Mouse (Mus musculus): ENCODE measurements around the gene Hnrnpa1. TPM values are rescaled to one million over a fixed set of nuclear protein-coding genes. Genes with fewer than 3 reads are reported as not detected.
A peak's percentile ranks its signal among the peaks of the same experiment; 100 is the strongest.
"Not testable (repeated sequence)": the region's sequence is repeated elsewhere in the genome, so short reads cannot be mapped to it uniquely, and the experiment has no call there.

Gene Hnrnpa1
- polyA plus RNA-seq, 1 experiment from 2014 or later = 784 TPM

DNA sequence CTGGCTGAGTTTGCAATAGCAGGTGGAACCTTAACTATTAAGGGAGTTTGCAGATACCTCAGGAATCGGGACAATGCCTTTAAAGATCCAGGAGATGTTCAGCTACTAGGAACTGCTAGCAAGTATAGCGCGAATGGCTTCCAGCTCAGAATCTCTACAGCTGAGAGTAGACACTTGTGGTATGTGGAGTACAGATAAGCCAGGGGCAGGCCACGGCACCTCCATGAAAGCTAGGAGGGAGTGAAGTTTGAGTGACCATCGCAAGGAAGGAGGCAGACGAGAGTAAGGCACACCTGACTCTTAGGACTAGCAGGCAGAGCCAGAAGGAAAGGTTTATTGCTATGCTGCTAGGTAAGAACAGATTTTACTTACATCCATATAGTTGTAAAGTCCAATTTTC is 5.4 kb downstream of the Hnrnpa1 start:
- ATAC-seq (ENCODE audit: low read depth) = no peak

GRCm38 (mm10) chr15:103247078-103247781 is 7.0 kb downstream of the Hnrnpa1 start:
- H3K27me3 ChIP-seq = no peaks in the 10 kb centered on the region
- no peaks in the 10 kb centered on the region for H3K9me3 ChIP-seq
- WGBS = 91% methylated on average over 9 of the region's 9 CpGs
- peaks cover 28% of the 10 kb centered on the region for H3K4me1 ChIP-seq (replicated peaks)
- no peak overlapping the region for H3K4me2 ChIP-seq
- peaks cover 65% of the 10 kb centered on the region for H3K36me3 ChIP-seq
- H3K9ac ChIP-seq = no peak overlapping the region
- H3K27ac ChIP-seq (replicated peaks) = no peak overlapping the region
- no peak for ATAC-seq (ENCODE audit: low read depth)
- no peak overlapping the region for H3K4me3 ChIP-seq

More for the DNA sequence above, 5.4 kb downstream of the Hnrnpa1 start:
- Histone ChIP-seq H3K9ac (no peak overlapping the region), H3K4me1 (replicated peaks) (peaks cover 38% of the 10 kb centered on the region), H3K4me3 (no peak overlapping the region), H3K4me2 (no peak overlapping the region), H3K36me3 (peaks cover 75% of the 10 kb centered on the region), H3K9me3 (no peaks in the 10 kb centered on the region), H3K27ac (replicated peaks) (no peak overlapping the region), H3K27me3 (no peaks in the 10 kb centered on the region)
- 82% methylated on average over 6 of the region's 6 CpGs for whole genome bisulfite sequencing

DNA sequence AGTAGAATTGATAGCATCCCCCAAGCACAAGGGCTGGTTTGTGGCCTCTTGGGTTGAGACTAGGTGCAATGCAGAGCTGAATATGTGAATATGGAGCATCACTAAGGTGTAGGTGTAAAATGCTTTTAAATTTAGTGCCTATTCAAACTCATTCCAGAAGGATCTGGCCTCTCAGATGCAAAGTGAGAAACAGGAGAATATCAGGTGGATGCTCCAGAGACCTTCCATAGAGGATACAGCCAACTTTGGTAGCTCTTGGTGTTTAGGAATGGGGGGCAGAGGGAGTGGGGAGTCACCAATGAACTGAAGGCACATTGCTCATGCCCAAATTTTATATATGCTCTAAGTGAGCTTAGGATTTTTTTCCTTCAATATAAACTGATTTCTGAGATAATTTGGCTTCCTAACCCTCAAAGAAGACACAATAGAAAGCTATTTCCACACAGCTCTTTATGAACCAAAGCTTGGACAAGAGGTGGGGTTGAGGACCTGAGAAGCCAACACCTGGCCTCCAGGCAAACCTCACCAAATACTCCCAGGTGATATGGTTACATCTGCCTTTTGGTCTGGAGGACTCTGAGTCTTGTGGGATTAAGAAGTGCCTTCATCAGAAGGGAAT is 7.7 kb downstream of the Hnrnpa1 start:
- Histone ChIP-seq H3K4me3 (no peak overlapping the region), H3K27me3 (no peaks in the 10 kb centered on the region), H3K4me1 (replicated peaks) (peaks cover 22% of the 10 kb centered on the region), H3K4me2 (no peak overlapping the region), H3K27ac (replicated peaks) (no peak overlapping the region), H3K9me3 (no peaks in the 10 kb centered on the region), H3K36me3 (peaks cover 58% of the 10 kb centered on the region), H3K9ac (no peak overlapping the region)
- no peak for ATAC-seq (ENCODE audit: low read depth)

DNA sequence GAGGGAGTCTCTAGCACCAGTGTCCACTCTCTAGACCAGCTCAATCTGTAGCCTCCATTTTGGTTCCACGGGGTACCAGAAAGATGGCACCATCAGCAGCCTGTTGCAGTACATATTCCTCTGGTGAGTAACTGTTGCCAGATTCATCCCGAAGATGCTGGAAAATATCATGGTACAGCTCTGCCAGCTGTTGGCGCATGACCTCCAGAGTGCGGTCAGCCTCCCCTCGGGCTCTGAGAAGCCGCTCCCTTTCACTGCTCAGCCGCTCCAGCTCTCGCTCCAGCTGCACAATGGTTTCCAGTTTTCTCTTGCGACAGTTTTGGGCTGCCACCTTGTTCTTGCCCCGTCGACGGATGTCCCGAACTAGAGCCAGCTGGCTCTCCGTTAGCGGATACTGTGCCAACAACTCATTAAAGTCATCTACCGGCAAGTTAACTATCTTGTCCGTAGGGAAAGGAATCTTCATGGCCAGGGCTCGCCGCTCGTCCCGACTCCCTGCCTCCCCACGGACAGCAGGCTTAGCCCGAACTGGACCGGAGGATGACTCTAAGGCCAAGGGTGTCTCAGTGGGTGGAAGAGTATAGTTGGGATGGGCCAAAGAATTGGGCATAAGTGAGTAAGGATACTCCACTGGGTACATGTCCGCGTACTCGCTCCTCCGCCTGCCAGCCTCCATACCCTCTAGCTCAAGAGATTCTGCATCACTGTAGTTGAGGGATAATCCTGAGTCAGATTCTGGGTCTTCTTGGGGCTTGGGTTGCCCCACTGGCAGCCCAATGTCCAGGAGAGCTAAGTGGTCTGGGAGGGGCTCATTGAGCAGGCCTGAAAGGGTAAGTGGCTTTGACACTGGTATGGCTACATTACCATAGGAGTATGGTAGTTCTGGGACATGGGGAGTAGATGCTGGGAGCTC is 8.4 kb downstream of the Hnrnpa1 start:
- Histone ChIP-seq H3K27ac (replicated peaks) (no peak overlapping the region), H3K27me3 (no peaks in the 10 kb centered on the region), H3K9ac (no peak overlapping the region), H3K4me1 (replicated peaks) (peaks cover 14% of the 10 kb centered on the region), H3K36me3 (peaks cover 51% of the 10 kb centered on the region), H3K4me2 (no peak overlapping the region), H3K9me3 (no peaks in the 10 kb centered on the region), H3K4me3 (no peak overlapping the region)
- ATAC-seq (ENCODE audit: low read depth) = 0 out of 2 replicates have a peak, but pooled peaks have one; percentile 33
- 82% methylated on average over 28 of the region's 28 CpGs for WGBS

DNA sequence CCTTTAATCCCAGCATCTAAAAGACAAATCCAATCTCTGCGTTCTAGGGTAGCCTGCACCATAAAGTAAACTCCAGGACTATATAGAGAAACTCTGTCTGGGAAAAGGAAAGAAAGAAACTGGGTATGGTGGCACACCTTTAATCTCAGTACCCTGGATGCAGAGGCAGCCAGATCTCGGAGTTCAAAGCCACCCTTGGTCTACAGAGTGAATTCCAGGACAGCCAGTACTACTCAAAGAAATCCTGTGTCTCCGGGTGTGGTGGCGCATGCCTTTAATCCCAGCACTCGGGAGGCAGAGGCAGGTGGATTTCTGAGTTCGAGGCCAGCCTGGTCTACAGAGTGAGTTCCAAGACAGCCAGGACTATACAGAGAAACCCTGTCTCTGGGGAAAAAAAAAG is 9.3 kb downstream of the Hnrnpa1 start:
- peaks cover 46% of the 10 kb centered on the region for H3K36me3 ChIP-seq
- not testable (repeated sequence) for H3K4me3 ChIP-seq; ATAC-seq (ENCODE audit: low read depth); H3K9ac ChIP-seq; H3K9me3 ChIP-seq; H3K27me3 ChIP-seq; H3K4me2 ChIP-seq; H3K27ac ChIP-seq (replicated peaks)
- H3K4me1 ChIP-seq (replicated peaks) = peaks cover 10% of the 10 kb centered on the region
- 85% methylated on average over 6 of the region's 6 CpGs for WGBS

- peaks cover 2% of the 10 kb centered on the region; the same call in 1 of the 2 replicates for H3K27me3 ChIP-seq
- no peak overlapping the region for H3K27ac ChIP-seq (replicated peaks)
- H3K9me3 ChIP-seq = no peaks in the 10 kb centered on the region
- no peak overlapping the region for H3K4me2 ChIP-seq
- H3K9ac ChIP-seq = no peak overlapping the region
- H3K36me3 ChIP-seq = peaks cover 42% of the 10 kb centered on the region
- peaks cover 13% of the 10 kb centered on the region for H3K4me1 ChIP-seq (replicated peaks)
- no peak overlapping the region for H3K4me3 ChIP-seq
- no peak for ATAC-seq (ENCODE audit: low read depth)
- 27% methylated on average over 2 of the region's 2 CpGs for WGBS
Measured at GRCm38 (mm10) chr15:103250195-103250740, 10.0 kb downstream of the Hnrnpa1 start.

GRCm38 (mm10) chr15:103251595-103251994 is 11.4 kb downstream of the Hnrnpa1 start:
- Histone ChIP-seq H3K27me3 (peaks cover 2% of the 10 kb centered on the region; the same call in 1 of the 2 replicates), H3K36me3 (peaks cover 29% of the 10 kb centered on the region), H3K4me1 (replicated peaks) (peaks cover 12% of the 10 kb centered on the region), H3K4me2 (no peak overlapping the region), H3K27ac (replicated peaks) (no peak overlapping the region), H3K4me3 (no peak overlapping the region), H3K9ac (no peak overlapping the region), H3K9me3 (no peaks in the 10 kb centered on the region)
- WGBS = 92% methylated on average over 1 of the region's 1 CpGs
- ATAC-seq (ENCODE audit: low read depth) = no peak

GRCm38 (mm10) chr15:103252660-103253059 is 12.4 kb downstream of the Hnrnpa1 start:
- H3K27me3 ChIP-seq = peaks cover 2% of the 10 kb centered on the region; the same call in 1 of the 2 replicates
- peaks cover 18% of the 10 kb centered on the region for H3K36me3 ChIP-seq
- no peak for ATAC-seq (ENCODE audit: low read depth)
- H3K4me1 ChIP-seq (replicated peaks) = peaks cover 12% of the 10 kb centered on the region
- H3K9ac ChIP-seq = no peak overlapping the region
- no peak overlapping the region for H3K27ac ChIP-seq (replicated peaks)
- H3K4me3 ChIP-seq = no peak overlapping the region
- H3K4me2 ChIP-seq = no peak overlapping the region
- WGBS = 86% methylated on average over 3 of the region's 3 CpGs
- no peaks in the 10 kb centered on the region for H3K9me3 ChIP-seq

- ATAC-seq (ENCODE audit: low read depth) = no peak
- WGBS = 92% methylated on average over 1 of the region's 1 CpGs
- no peak overlapping the region for H3K27ac ChIP-seq (replicated peaks)
Measured at GRCm38 (mm10) chr15:103253352-103253751, 13.1 kb downstream of the Hnrnpa1 start.

GRCm38 (mm10) chr15:103255169-103255568 is 14.9 kb downstream of the Hnrnpa1 start:
- ATAC-seq (ENCODE audit: low read depth) = peak; percentile 52; the same call in 1 of the 2 replicates
- peaks cover 5% of the 10 kb centered on the region for H3K27me3 ChIP-seq
- no peaks in the 10 kb centered on the region for H3K36me3 ChIP-seq
- H3K4me3 ChIP-seq = peak overlapping the region; percentile 37
- H3K27ac ChIP-seq (replicated peaks) = no peak overlapping the region
- peak overlapping the region; percentile 75 for H3K4me2 ChIP-seq
- no peaks in the 10 kb centered on the region for H3K9me3 ChIP-seq
- WGBS = under 1% methylated on average over 25 of the region's 25 CpGs
- H3K4me1 ChIP-seq (replicated peaks) = peaks cover 20% of the 10 kb centered on the region
- peak overlapping the region; percentile 73 for H3K9ac ChIP-seq

More at GRCm38 (mm10) chr15:103253352-103253751, 13.1 kb downstream of the Hnrnpa1 start:
- Histone ChIP-seq H3K9me3 (no peaks in the 10 kb centered on the region), H3K9ac (no peak overlapping the region), H3K36me3 (peaks cover 11% of the 10 kb centered on the region), H3K4me2 (no peak overlapping the region), H3K4me3 (no peak overlapping the region), H3K27me3 (peaks cover 4% of the 10 kb centered on the region), H3K4me1 (replicated peaks) (peaks cover 16% of the 10 kb centered on the region)

DNA sequence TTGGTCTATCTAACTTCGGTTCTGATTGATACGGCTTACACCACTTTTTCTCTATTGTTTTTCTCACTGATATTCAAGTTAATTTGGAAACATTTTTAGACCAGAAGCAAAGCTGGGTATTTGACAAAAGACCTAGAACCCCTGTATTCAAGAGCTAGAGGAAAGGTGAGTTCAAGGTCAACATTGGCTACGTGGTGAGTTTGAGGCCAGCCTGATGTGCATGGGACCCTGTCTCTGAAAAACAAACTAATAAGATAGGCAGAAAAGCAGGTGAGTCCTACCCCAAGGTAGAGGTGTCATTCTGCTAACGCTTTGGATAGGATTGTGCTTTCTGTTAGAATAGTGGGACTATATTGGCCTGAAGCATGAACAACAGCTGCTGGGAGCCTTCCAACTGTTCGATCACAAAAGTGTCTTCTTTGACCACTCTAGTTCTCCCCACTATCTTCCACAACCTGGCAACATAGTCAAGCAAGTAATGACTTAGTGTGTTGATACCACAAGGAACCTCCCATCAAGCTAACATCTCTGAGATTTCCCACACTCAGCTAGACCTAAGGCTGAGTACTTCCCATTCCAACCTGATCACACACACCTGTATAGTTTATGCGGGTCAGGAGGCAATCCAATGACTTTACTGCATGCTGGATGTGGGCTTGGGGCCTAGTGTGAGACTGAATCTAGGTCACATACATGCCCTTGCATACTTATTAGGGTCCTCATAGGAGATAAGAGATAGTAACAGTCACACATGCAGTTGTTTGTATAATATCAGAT is 16.2 kb downstream of the Hnrnpa1 start:
- WGBS = 93% methylated on average over 6 of the region's 6 CpGs
- no peaks in the 10 kb centered on the region for H3K36me3 ChIP-seq
- no peak overlapping the region for H3K4me3 ChIP-seq
- H3K4me2 ChIP-seq = no peak overlapping the region
- ATAC-seq (ENCODE audit: low read depth) = no peak
- no peaks in the 10 kb centered on the region for H3K9me3 ChIP-seq
- peaks cover 5% of the 10 kb centered on the region for H3K27me3 ChIP-seq
- no peak overlapping the region for H3K9ac ChIP-seq
- no peak overlapping the region for H3K27ac ChIP-seq (replicated peaks)
- peaks cover 20% of the 10 kb centered on the region for H3K4me1 ChIP-seq (replicated peaks)
